Mouse (Mus musculus) layer of hippocampus, adult 2 months (tissue): ENCODE measurements around the gene Gm42957. TPM values are rescaled to one million over a fixed set of nuclear protein-coding genes. Genes with fewer than 3 reads are reported as not detected.

Experiments used
- DNase-seq, 2 experiments: peaks; one replicate each; pipeline ENCODE4 v3.0.0; 2022; ENCODE audit warnings: low spot score in 2 of 2
- H3K27ac ChIP-seq: fragments of 200-600 bp; 2 replicates; pipeline ENCODE4 v1.8.1; 2022
- H3K4me3 ChIP-seq: fragments of 200-600 bp; 2 replicates; pipeline ENCODE4 v1.8.1; 2022; ENCODE audit warnings: mild to moderate bottlenecking
- CTCF ChIP-seq: fragments of 200-600 bp; conservative IDR thresholded peaks from 2 replicates; pipeline ENCODE4 v1.8.1; 2022; ENCODE audit warnings: antibody characterized with exemption, mild to moderate bottlenecking, moderate library complexity
- total RNA-seq, 2 experiments: library from RNA; stranded (reverse); gene quantifications; 2 replicates each; pipeline ENCODE4 v1.2.3; 2021

Gm42957 gene
- total RNA-seq, 2 experiments from 2014 or later: 0.12 to 0.87 TPM

- Histone ChIP-seq H3K4me3 (no peak overlapping the region), H3K27ac (no peak overlapping the region)
- DNase-seq: no peak
- TF ChIP-seq CTCF: no peak
These were observed 53.6 kb downstream of the Gm42957 start for GRCm38 (mm10) chr3:96688854-96689253.

GRCm38 (mm10) chr3:96690298-96690697 is 55.0 kb downstream of the Gm42957 start:
- Histone ChIP-seq H3K4me3 (no peak overlapping the region), H3K27ac (no peak overlapping the region)
- DNase-seq: no peak
- peak; percentile 20; the same call in 1 of the 2 replicates for TF ChIP-seq CTCF

GRCm38 (mm10) chr3:96692506-96692905 is 57.2 kb downstream of the Gm42957 start:
- TF ChIP-seq CTCF: peak; percentile 63
- Histone ChIP-seq H3K27ac (no peak overlapping the region), H3K4me3 (no peak overlapping the region)
- DNase-seq: no peak

GRCm38 (mm10) chr3:96693579-96693978 is 58.3 kb downstream of the Gm42957 start:
- no peak overlapping the region for H3K4me3 ChIP-seq
- H3K27ac ChIP-seq: no peak overlapping the region
- no peak for TF ChIP-seq CTCF
- no peak for DNase-seq

GRCm38 (mm10) chr3:96696198-96696765 is 61.0 kb downstream of the Gm42957 start, which contains the start of gene Pias3:
Gene Pias3, plus strand, starts transcription at chr3:96696384.
- H3K27ac ChIP-seq: peak within 1 kb of the TSS; percentile 95

GRCm38 (mm10) chr3:96696766-96697732 is 61.8 kb downstream of the Gm42957 start:
- DNase-seq: peak; percentile 72 to 77
- peak overlapping the region; percentile 95 for H3K27ac ChIP-seq
- TF ChIP-seq CTCF: no peak
- H3K4me3 ChIP-seq: peak overlapping the region; percentile 63

More at GRCm38 (mm10) chr3:96696198-96696765, 61.0 kb downstream of the Gm42957 start, which contains the start of gene Pias3:
- peak within 1 kb of the TSS; percentile 63 for H3K4me3 ChIP-seq
- TF ChIP-seq CTCF: no peak
- DNase-seq: peak; percentile 41 to 42

GRCm38 (mm10) chr3:96698993-96699690 is 63.9 kb downstream of the Gm42957 start:
- peak; percentile 36 for TF ChIP-seq CTCF

GRCm38 (mm10) chr3:96700376-96700775 is 65.1 kb downstream of the Gm42957 start:
- Histone ChIP-seq H3K4me3 (no peak overlapping the region), H3K27ac (no peak overlapping the region)
- peak; percentile 80 for TF ChIP-seq CTCF
- DNase-seq: no peak

More at GRCm38 (mm10) chr3:96698993-96699690, 63.9 kb downstream of the Gm42957 start:
- no peak overlapping the region for H3K4me3 ChIP-seq
- DNase-seq: no peak
- H3K27ac ChIP-seq: no peak overlapping the region

GRCm38 (mm10) chr3:96701003-96701402 is 65.7 kb downstream of the Gm42957 start:
- no peak for TF ChIP-seq CTCF
- Histone ChIP-seq H3K27ac (no peak overlapping the region), H3K4me3 (no peak overlapping the region)
- DNase-seq: no peak

Other genes with a start within 250 kb of the Gm42957 start
- gene BC107364, start 183.2 kb upstream of the Gm42957 start, total RNA-seq: not detected
- under 1 TPM in 1 of 2 experiments, not detected in 1; 0.23 TPM for gene Hfe2, start 110.3 kb upstream of the Gm42957 start, total RNA-seq
- 10 to 100 TPM; 22.6 to 36.4 TPM for gene Txnip, start 77.5 kb upstream of the Gm42957 start, total RNA-seq
- not detected for gene Gm16253, start 58.5 kb upstream of the Gm42957 start, total RNA-seq
- gene Polr3gl, start 41.3 kb upstream of the Gm42957 start, total RNA-seq: 10 to 100 TPM; 32.1 to 34.4 TPM
- 10 to 100 TPM; 55.2 to 56.7 TPM for gene Ankrd34a, start 38.8 kb upstream of the Gm42957 start, total RNA-seq
- gene Lix1l, start 34.3 kb upstream of the Gm42957 start, total RNA-seq: 10 to 100 TPM; 29.0 to 29.1 TPM
- 10 to 100 TPM; 51.4 to 52.0 TPM for gene Rbm8a, start 5.5 kb upstream of the Gm42957 start, total RNA-seq
- 10 to 100 TPM; 57.1 to 59.6 TPM for gene Pex11b, start 98 bp upstream of the Gm42957 start, total RNA-seq
- gene Itga10, start 10.1 kb downstream of the Gm42957 start, total RNA-seq: 1 to 10 TPM; 2.0 to 3.1 TPM
- gene Ankrd35, start 34.7 kb downstream of the Gm42957 start, total RNA-seq: 1 to 10 TPM; 6.3 to 6.7 TPM
- gene Pias3, start 60.9 kb downstream of the Gm42957 start, total RNA-seq: 10 to 100 TPM; 32.5 to 44.4 TPM
- gene Nudt17, start 73.1 kb downstream of the Gm42957 start, total RNA-seq: 10 to 100 TPM; 15.0 to 16.2 TPM
- gene Polr3c, start 92.2 kb downstream of the Gm42957 start, total RNA-seq: 10 to 100 TPM; 23.5 to 24.0 TPM
- gene Rnf115, start 92.2 kb downstream of the Gm42957 start, total RNA-seq: 10 to 100 TPM; 59.7 to 61.3 TPM
- gene Pdzk1, start 193.8 kb downstream of the Gm42957 start, total RNA-seq: under 1 TPM in 1 of 2 experiments, not detected in 1; 0.33 TPM
- not detected for gene Cd160, start 193.9 kb downstream of the Gm42957 start, total RNA-seq